Mouse (Mus musculus) neural tube, embryonic 12.5 days (tissue): ENCODE data around the gene Ddx55. TPM values are rescaled to one million over a fixed set of nuclear protein-coding genes. Genes with fewer than 3 reads are reported as not detected.
"Not testable (repeated sequence)": the region's sequence is repeated elsewhere in the genome, so short reads cannot be mapped to it uniquely, and the experiment has no call there.

Experiments
- ATAC-seq: fragments of 200-750 bp; cut with Nextera tagmentation; 2 replicates; pipeline ENCODE4 v1.8.0; 2017; ENCODE audit warnings: low read depth, mild to moderate bottlenecking, moderate TSS enrichment, moderate library complexity; ENCODE audit not compliant: low FRiP score
- H3K27ac ChIP-seq: fragments of 300-500 bp; sonication (generic); 2 replicates; pipeline ENCODE4 v1.5.1; 2016
- H3K27me3 ChIP-seq: fragments of 300-500 bp; sonication (generic); replicated peaks from 2 replicates; pipeline ENCODE4 v1.6.1; 2016; ENCODE audit warnings: mild to moderate bottlenecking
- H3K36me3 ChIP-seq: fragments of 300-500 bp; sonication (generic); 2 replicates; pipeline ENCODE4 v1.6.1; 2016; ENCODE audit warnings: mild to moderate bottlenecking
- H3K4me1 ChIP-seq: fragments of 300-500 bp; sonication (generic); 2 replicates; pipeline ENCODE4 v1.6.1; 2016
- H3K4me2 ChIP-seq: fragments of 300-500 bp; sonication (generic); replicated peaks from 2 replicates; pipeline ENCODE4 v1.6.1; 2016; ENCODE audit warnings: mild to moderate bottlenecking
- H3K4me3 ChIP-seq: fragments of 300-500 bp; sonication (generic); 2 replicates; pipeline ENCODE4 v1.5.1; 2016
- H3K9ac ChIP-seq: fragments of 300-500 bp; sonication (generic); 2 replicates; pipeline ENCODE4 v1.6.1; 2016; ENCODE audit warnings: mild to moderate bottlenecking
- H3K9me3 ChIP-seq: fragments of 300-500 bp; sonication (generic); 2 replicates; pipeline ENCODE4 v1.6.1; 2016; ENCODE audit warnings: mild to moderate bottlenecking
- WGBS: fragments of 180-500 bp; shearing (Covaris S2); methylation state at CpG from one replicate; pipeline ENCODE4 v1.1.7; 2016; 5-methylcytosine and 5-hydroxymethylcytosine counted together
- polyA plus RNA-seq: library from polyadenylated mRNA; unstranded; fragments of >200 nt; fragmentation: Nextera tagmentation; extraction: Ambion mirVana; gene quantifications from 2 replicates; pipeline ENCODE4 v1.2.1, GENCODE M21; 2016

The Ddx55 gene
- polyA plus RNA-seq, 1 experiment from 2014 or later = 21.9 TPM

GRCm38 (mm10) chr5:124540383-124540786 is 12.3 kb upstream of the Ddx55 start, which contains the start of gene Tmed2:
Gene Tmed2 (plus strand): TSS chr5:124540695.
- 1% methylated on average over 35 of the region's 35 CpGs for WGBS
- Histone ChIP-seq H3K27ac (peak within 1 kb of the TSS; percentile 16), H3K4me2 (peak within 1 kb of the TSS; percentile 86), H3K36me3 (peaks cover 14% of the 10 kb centered on the region), H3K9ac (peak within 1 kb of the TSS; percentile 92), H3K9me3 (no peaks in the 10 kb centered on the region), H3K27me3 (0 out of 2 replicates have a peak, but pooled peaks cover 2% of the 10 kb centered on the region), H3K4me3 (peak within 1 kb of the TSS; percentile 93), H3K4me1 (peaks cover 11% of the 10 kb centered on the region)
- ATAC-seq = peak; percentile 96

GRCm38 (mm10) chr5:124540905-124541601 is 11.6 kb upstream of the Ddx55 start:
- Histone ChIP-seq H3K4me1 (peaks cover 11% of the 10 kb centered on the region), H3K4me2 (peak overlapping the region; percentile 86), H3K27me3 (0 out of 2 replicates have a peak, but pooled peaks cover 2% of the 10 kb centered on the region), H3K9me3 (no peaks in the 10 kb centered on the region), H3K36me3 (peaks cover 21% of the 10 kb centered on the region), H3K4me3 (peak overlapping the region; percentile 93), H3K27ac (peak overlapping the region; percentile 16), H3K9ac (peak overlapping the region; percentile 92)
- under 1% methylated on average over 84 of the region's 89 CpGs for WGBS
- ATAC-seq = peak; percentile 65

- Histone ChIP-seq H3K27me3 (0 out of 2 replicates have a peak, but pooled peaks cover 2% of the 10 kb centered on the region), H3K36me3 (peaks cover 26% of the 10 kb centered on the region), H3K4me1 (peaks cover 11% of the 10 kb centered on the region), H3K4me2 (peak overlapping the region; percentile 86), H3K9ac (peak overlapping the region; percentile 92), H3K4me3 (peak overlapping the region; percentile 93), H3K9me3 (no peaks in the 10 kb centered on the region), H3K27ac (no peak overlapping the region)
- no peak for ATAC-seq
- 12% methylated on average over 8 of the region's 8 CpGs for WGBS
Observed at GRCm38 (mm10) chr5:124541602-124541973, 11.1 kb upstream of the Ddx55 start.

- not testable (repeated sequence) for H3K27me3 ChIP-seq, ATAC-seq, H3K27ac ChIP-seq, H3K9me3 ChIP-seq, H3K4me2 ChIP-seq, H3K9ac ChIP-seq, H3K4me3 ChIP-seq
- 90% methylated on average over 4 of the region's 4 CpGs for WGBS
- Histone ChIP-seq H3K4me1 (peaks cover 14% of the 10 kb centered on the region), H3K36me3 (peaks cover 43% of the 10 kb centered on the region)
Observed at GRCm38 (mm10) chr5:124550737-124551136, 1.9 kb upstream of the Ddx55 start.

- Histone ChIP-seq H3K9ac (peak overlapping the region; percentile 70; the same call in 1 of the 2 replicates), H3K36me3 (peaks cover 43% of the 10 kb centered on the region), H3K4me2 (peak overlapping the region; percentile 80), H3K4me1 (peaks cover 14% of the 10 kb centered on the region), H3K4me3 (peak overlapping the region; percentile 68)
- H3K27ac ChIP-seq, H3K27me3 ChIP-seq, H3K9me3 ChIP-seq, ATAC-seq: not testable (repeated sequence)
- 43% methylated on average over 5 of the region's 5 CpGs for WGBS
Observed at GRCm38 (mm10) chr5:124551349-124552093, 1.1 kb upstream of the Ddx55 start.

DNA sequence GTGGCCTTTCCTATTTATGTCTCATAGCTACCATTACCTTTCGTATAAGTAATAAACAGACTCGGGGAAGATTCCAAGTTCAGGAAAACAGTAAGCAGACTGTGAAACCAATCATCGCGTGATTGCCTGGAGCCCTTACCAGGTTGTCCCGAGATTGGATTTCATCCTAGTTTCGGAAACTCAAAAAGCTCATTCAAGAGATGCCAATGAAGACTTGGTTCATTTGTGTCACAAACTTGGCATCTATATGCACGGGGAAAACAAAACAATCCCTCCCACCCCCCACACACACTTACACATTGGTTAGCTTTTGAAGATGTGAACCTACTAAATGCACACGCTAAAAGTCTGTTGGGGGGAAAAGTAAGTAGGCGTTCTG is 581 bp upstream of the Ddx55 start:
- 12% methylated on average over 9 of the region's 9 CpGs for whole genome bisulfite sequencing
- Histone ChIP-seq H3K36me3 (peaks cover 43% of the 10 kb centered on the region), H3K27me3 (no peaks in the 10 kb centered on the region), H3K4me2 (peak overlapping the region; percentile 80), H3K27ac (peak overlapping the region; percentile 20; the same call in 1 of the 2 replicates), H3K9me3 (no peaks in the 10 kb centered on the region), H3K4me1 (peaks cover 14% of the 10 kb centered on the region), H3K9ac (peak overlapping the region; percentile 70), H3K4me3 (peak overlapping the region; percentile 68)
- ATAC-seq = peak; percentile 37

- no peaks in the 10 kb centered on the region for H3K27me3 ChIP-seq
- H3K4me1 ChIP-seq = peaks cover 14% of the 10 kb centered on the region
- H3K9me3 ChIP-seq = no peaks in the 10 kb centered on the region
- no peak for ATAC-seq
- H3K4me2 ChIP-seq = peak overlapping the region; percentile 80
- no peak overlapping the region for H3K4me3 ChIP-seq
- H3K9ac ChIP-seq = no peak overlapping the region
- H3K27ac ChIP-seq = no peak overlapping the region
- 85% methylated on average over 6 of the region's 6 CpGs for WGBS
- peaks cover 44% of the 10 kb centered on the region for H3K36me3 ChIP-seq
Observed at GRCm38 (mm10) chr5:124553607-124554006, 943 bp downstream of the Ddx55 start.

- H3K9ac ChIP-seq = no peak overlapping the region
- H3K36me3 ChIP-seq = peaks cover 56% of the 10 kb centered on the region
- H3K4me3 ChIP-seq = no peak overlapping the region
- H3K9me3 ChIP-seq = no peaks in the 10 kb centered on the region
- H3K4me1 ChIP-seq = peaks cover 14% of the 10 kb centered on the region
- no peak overlapping the region for H3K27ac ChIP-seq
- WGBS = 87% methylated on average over 1 of the region's 1 CpGs
- no peak for ATAC-seq
- no peak overlapping the region for H3K4me2 ChIP-seq
- no peaks in the 10 kb centered on the region for H3K27me3 ChIP-seq
Observed at GRCm38 (mm10) chr5:124555145-124555544, 2.5 kb downstream of the Ddx55 start.

DNA sequence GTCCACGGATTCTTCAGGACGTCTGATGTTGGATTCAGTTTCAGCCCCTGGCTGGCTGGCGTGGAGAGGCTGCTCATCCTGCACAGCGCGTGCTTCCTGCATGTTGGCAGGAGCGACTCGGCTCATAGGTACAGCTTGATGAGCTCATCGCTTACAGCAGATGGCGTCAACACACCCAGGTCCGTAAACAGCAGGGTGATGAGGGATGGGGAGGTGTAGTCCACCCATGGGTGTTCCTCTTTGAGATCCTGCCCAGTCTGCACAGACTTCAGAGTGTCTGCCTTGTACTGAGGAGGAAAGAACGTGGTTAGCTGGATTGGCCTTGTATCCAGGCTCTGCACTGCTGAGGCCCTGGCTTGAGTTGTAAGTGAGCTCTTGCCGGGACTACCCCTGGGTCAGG is 18.4 kb downstream of the Ddx55 start:
- H3K4me3 ChIP-seq = no peak overlapping the region
- no peak overlapping the region for H3K27ac ChIP-seq
- H3K36me3 ChIP-seq = peaks cover 97% of the 10 kb centered on the region
- H3K27me3 ChIP-seq = no peaks in the 10 kb centered on the region
- ATAC-seq = no peak
- 90% methylated on average over 12 of the region's 12 CpGs for WGBS
- H3K4me2 ChIP-seq = no peak overlapping the region
- no peaks in the 10 kb centered on the region for H3K9me3 ChIP-seq
- no peaks in the 10 kb centered on the region for H3K4me1 ChIP-seq
- H3K9ac ChIP-seq = no peak overlapping the region

DNA sequence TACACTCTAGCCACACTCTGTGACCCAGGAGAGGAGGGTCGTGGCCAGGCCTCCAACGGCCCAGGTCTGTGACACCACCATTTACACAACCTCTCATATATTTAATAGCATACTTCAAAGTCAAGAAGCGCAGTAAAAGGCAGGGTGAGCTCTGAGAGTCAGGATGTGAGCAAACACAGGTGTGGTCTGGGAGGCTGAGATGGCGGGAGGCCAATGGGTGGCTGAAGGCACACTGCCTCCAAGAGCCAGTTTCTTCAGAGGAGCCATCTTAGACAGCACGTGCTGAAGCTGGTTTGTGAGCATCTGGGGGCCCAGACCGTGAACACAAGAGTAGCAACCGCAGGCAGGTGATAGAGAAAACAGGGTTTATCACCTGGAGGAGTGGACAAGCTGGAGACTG is 22.8 kb downstream of the Ddx55 start:
- Histone ChIP-seq H3K4me2 (no peak overlapping the region), H3K27ac (no peak overlapping the region), H3K9me3 (no peaks in the 10 kb centered on the region), H3K4me1 (peaks cover 16% of the 10 kb centered on the region), H3K27me3 (no peaks in the 10 kb centered on the region), H3K4me3 (no peak overlapping the region), H3K9ac (no peak overlapping the region), H3K36me3 (peaks cover 70% of the 10 kb centered on the region)
- ATAC-seq = no peak
- 91% methylated on average over 7 of the region's 7 CpGs for WGBS

- WGBS = 1% methylated on average over 51 of the region's 51 CpGs
- Histone ChIP-seq H3K27ac (no peak within 1 kb of the TSS), H3K27me3 (no peaks in the 10 kb centered on the region), H3K36me3 (peaks cover 55% of the 10 kb centered on the region), H3K9me3 (no peaks in the 10 kb centered on the region), H3K9ac (peak within 1 kb of the TSS; percentile 68), H3K4me3 (peak within 1 kb of the TSS; percentile 77), H3K4me2 (peak within 1 kb of the TSS; percentile 66), H3K4me1 (peaks cover 21% of the 10 kb centered on the region)
- peak; percentile 92 for ATAC-seq
Observed at GRCm38 (mm10) chr5:124578633-124579317, 26.1 kb downstream of the Ddx55 start, which contains the start of the genes Eif2b1 and Gtf2h3. Gene Eif2b1 (minus strand): TSS chr5:124579131. Gene Gtf2h3 (plus strand): TSS chr5:124579140.

DNA sequence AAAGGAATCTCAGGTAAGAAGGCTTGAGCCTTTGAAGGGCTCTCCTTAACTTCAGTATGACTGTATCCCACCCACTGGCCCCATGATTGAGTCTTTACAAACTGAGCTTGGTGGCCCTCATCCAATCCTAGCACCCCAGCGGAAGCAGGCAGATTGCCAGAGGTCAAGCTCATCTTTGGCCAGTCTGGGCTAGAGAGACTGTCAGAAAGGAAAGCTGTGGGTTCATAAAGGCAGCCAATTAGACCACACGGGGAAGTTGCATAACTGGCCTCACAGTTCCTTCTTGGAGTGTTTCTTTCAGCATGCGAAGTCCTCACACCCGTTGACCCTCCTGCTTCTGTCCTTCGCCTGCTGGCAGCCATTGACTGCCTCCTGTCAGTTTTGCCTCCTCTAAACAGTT is 29.9 kb downstream of the Ddx55 start:
- 95% methylated on average over 5 of the region's 5 CpGs for WGBS
- H3K27ac ChIP-seq = no peak overlapping the region
- H3K9me3 ChIP-seq = no peaks in the 10 kb centered on the region
- H3K4me2 ChIP-seq = no peak overlapping the region
- H3K36me3 ChIP-seq = peaks cover 52% of the 10 kb centered on the region
- H3K27me3 ChIP-seq = no peaks in the 10 kb centered on the region
- H3K4me1 ChIP-seq = peaks cover 21% of the 10 kb centered on the region
- no peak for ATAC-seq
- H3K4me3 ChIP-seq = no peak overlapping the region
- H3K9ac ChIP-seq = no peak overlapping the region
